Mouse (Mus musculus): ENCODE results near the gene Lims1. TPM values are rescaled to one million over a fixed set of nuclear protein-coding genes. Genes with fewer than 3 reads are reported as not detected.

The Lims1 gene
- polyA plus RNA-seq, 1 experiment, result 23.0 TPM

GRCm38 (mm10) chr10:58377592-58378197, 54.4 kb downstream of the Lims1 start:
- Histone ChIP-seq H3K36me3 (ENCODE audit: control insufficient read depth, insufficient read depth) (no peaks in the 10 kb centered on the region), H3K27me3 (ENCODE audit: control insufficient read depth, insufficient read depth, insufficient read length) (no peaks in the 10 kb centered on the region), H3ac (ENCODE audit: control insufficient read depth, insufficient read length) (no peak overlapping the region), H3K79me2 (ENCODE audit: control insufficient read depth, insufficient read depth) (peaks cover 97% of the 10 kb centered on the region), H3K4me3 (no peak overlapping the region), H3K4me2 (ENCODE audit: low read depth) (no peak overlapping the region)
- TF ChIP-seq MYOG (IDR thresholded peaks at IDR 0.05; ENCODE audit: control insufficient read depth in 1 of 3, insufficient read depth in 1 of 3, insufficient read length in 2 of 3, low read depth in 2 of 3) (no peak), USF1 (IDR thresholded peaks at IDR 0.05; ENCODE audit: low read depth) (no peak), POLR2A (IDR thresholded peaks at IDR 0.05; ENCODE audit: insufficient read length, low read depth) (no peak), TCF12 (IDR thresholded peaks at IDR 0.05; ENCODE audit: insufficient read depth, poor library complexity, severe bottlenecking) (no peak), MYOD1 (IDR thresholded peaks at IDR 0.05; ENCODE audit: control insufficient read depth in 1 of 3, insufficient read length in 2 of 3, low read depth in 2 of 3) (no peak), MAX (IDR thresholded peaks at IDR 0.05; ENCODE audit: low read depth) (no peak), CEBPB (IDR thresholded peaks at IDR 0.05; ENCODE audit: insufficient read depth, poor library complexity, severe bottlenecking) (no peak), E2F4 (IDR thresholded peaks at IDR 0.05; ENCODE audit: insufficient read depth) (no peak), POLR2AphosphoS2 (IDR thresholded peaks at IDR 0.05; ENCODE audit: insufficient read length, low read depth) (no peak), REST (IDR thresholded peaks at IDR 0.05; ENCODE audit: insufficient read depth, insufficient read length) (no peak), SRF (IDR thresholded peaks at IDR 0.05; ENCODE audit: control insufficient read depth, insufficient read length, low read depth) (no peak), TCF3 (IDR thresholded peaks at IDR 0.05; ENCODE audit: insufficient read length, low read depth) (no peak)

DNA sequence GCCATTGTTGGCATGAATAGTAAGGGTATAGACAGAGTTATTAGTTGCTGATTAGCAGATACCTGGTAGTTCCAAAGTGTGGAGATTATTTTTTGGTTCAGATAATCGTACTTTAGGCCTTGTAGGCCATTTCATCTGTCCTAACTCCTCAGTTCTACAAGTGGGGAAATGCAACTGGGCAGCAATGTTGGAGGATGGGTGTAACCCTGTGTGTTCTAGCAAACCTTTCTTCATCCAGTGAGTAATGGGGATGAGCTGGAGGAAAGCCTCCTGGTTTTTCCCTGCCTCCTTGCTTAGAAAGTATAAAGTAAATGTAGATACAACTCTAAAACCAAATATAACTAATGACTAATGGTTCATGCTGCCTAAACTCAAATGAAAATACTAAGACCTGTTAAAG, 55.1 kb downstream of the Lims1 start:
- Histone ChIP-seq H3K36me3 (ENCODE audit: control insufficient read depth, insufficient read depth) (no peaks in the 10 kb centered on the region), H3ac (ENCODE audit: control insufficient read depth, insufficient read length) (no peak overlapping the region), H3K79me2 (ENCODE audit: control insufficient read depth, insufficient read depth) (peaks cover 93% of the 10 kb centered on the region), H3K27me3 (ENCODE audit: control insufficient read depth, insufficient read depth, insufficient read length) (no peaks in the 10 kb centered on the region), H3K4me3 (no peak overlapping the region), H3K4me2 (ENCODE audit: low read depth) (peak overlapping the region; percentile 37)
- no peak for TF ChIP-seq SRF (IDR thresholded peaks at IDR 0.05; ENCODE audit: control insufficient read depth, insufficient read length, low read depth)
- TF ChIP-seq CEBPB (IDR thresholded peaks at IDR 0.05; ENCODE audit: insufficient read depth, poor library complexity, severe bottlenecking), result peak; percentile 80
- no peak for TF ChIP-seq MYOD1 (IDR thresholded peaks at IDR 0.05; ENCODE audit: control insufficient read depth in 1 of 3, insufficient read length in 2 of 3, low read depth in 2 of 3)
- no peak for TF ChIP-seq TCF12 (IDR thresholded peaks at IDR 0.05; ENCODE audit: insufficient read depth, poor library complexity, severe bottlenecking)

DNA sequence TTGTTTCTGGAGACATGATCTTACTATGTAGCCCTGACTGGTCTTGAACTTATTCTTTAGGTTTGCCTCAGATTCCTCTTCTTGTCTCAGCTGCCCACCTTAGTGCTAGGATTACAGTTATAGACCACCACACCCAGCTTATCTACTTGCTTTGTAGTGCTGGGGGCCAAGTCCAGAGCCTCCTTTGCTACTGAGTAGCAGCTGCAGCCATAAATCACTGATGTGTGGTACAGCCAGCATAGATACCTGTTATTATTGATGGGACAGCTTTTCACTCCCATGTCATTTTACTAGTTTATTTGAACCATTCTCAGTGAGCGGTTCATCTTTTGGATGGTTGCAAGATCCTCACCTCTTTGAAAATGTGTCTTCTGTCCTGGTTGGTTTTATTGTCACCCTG, 56.4 kb downstream of the Lims1 start:
- Histone ChIP-seq H3ac (ENCODE audit: control insufficient read depth, insufficient read length) (no peak overlapping the region), H3K79me2 (ENCODE audit: control insufficient read depth, insufficient read depth) (peaks cover 93% of the 10 kb centered on the region), H3K27me3 (ENCODE audit: control insufficient read depth, insufficient read depth, insufficient read length) (no peaks in the 10 kb centered on the region), H3K4me2 (ENCODE audit: low read depth) (peak overlapping the region; percentile 37), H3K36me3 (ENCODE audit: control insufficient read depth, insufficient read depth) (no peaks in the 10 kb centered on the region), H3K4me3 (no peak overlapping the region)
- TF ChIP-seq TCF3 (IDR thresholded peaks at IDR 0.05; ENCODE audit: insufficient read length, low read depth), result no peak
- no peak for TF ChIP-seq TCF12 (IDR thresholded peaks at IDR 0.05; ENCODE audit: insufficient read depth, poor library complexity, severe bottlenecking)
- peak in 2 of 3 experiments; percentile 15 to 27 for TF ChIP-seq MYOG (IDR thresholded peaks at IDR 0.05; ENCODE audit: control insufficient read depth in 1 of 3, insufficient read depth in 1 of 3, insufficient read length in 2 of 3, low read depth in 2 of 3)
- TF ChIP-seq POLR2A (IDR thresholded peaks at IDR 0.05; ENCODE audit: insufficient read length, low read depth), result no peak
- no peak for TF ChIP-seq SRF (IDR thresholded peaks at IDR 0.05; ENCODE audit: control insufficient read depth, insufficient read length, low read depth)
- TF ChIP-seq USF1 (IDR thresholded peaks at IDR 0.05; ENCODE audit: low read depth), result no peak
- TF ChIP-seq MYOD1 (IDR thresholded peaks at IDR 0.05; ENCODE audit: control insufficient read depth in 1 of 3, insufficient read length in 2 of 3, low read depth in 2 of 3), result peak; percentile 66 to 91 (median 81)
- no peak for TF ChIP-seq POLR2AphosphoS2 (IDR thresholded peaks at IDR 0.05; ENCODE audit: insufficient read length, low read depth)

DNA sequence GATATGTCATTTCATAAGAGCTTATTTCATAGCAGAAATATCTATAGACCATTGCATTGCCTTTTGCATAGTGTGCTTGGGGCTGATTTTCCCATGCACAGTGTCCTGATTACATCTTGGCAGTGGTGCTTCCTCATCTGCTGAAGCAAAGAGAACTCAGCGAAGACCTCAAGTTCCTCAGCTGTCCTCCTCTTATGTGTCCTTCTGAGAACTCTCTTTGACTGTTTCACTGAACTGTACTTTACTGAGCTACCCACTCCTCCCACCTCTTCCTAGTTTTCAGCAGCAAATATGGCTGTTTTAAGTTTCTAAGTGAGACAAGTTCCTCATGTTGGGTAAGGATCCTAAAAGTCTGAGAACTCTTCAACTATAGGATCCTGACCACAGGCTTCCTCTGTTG, 58.6 kb downstream of the Lims1 start:
- Histone ChIP-seq H3ac (ENCODE audit: control insufficient read depth, insufficient read length) (no peak overlapping the region), H3K27me3 (ENCODE audit: control insufficient read depth, insufficient read depth, insufficient read length) (no peaks in the 10 kb centered on the region), H3K4me3 (no peak overlapping the region), H3K36me3 (ENCODE audit: control insufficient read depth, insufficient read depth) (no peaks in the 10 kb centered on the region), H3K79me2 (ENCODE audit: control insufficient read depth, insufficient read depth) (peaks cover 95% of the 10 kb centered on the region), H3K4me2 (ENCODE audit: low read depth) (peak overlapping the region; percentile 70)
- TF ChIP-seq POLR2AphosphoS2 (IDR thresholded peaks at IDR 0.05; ENCODE audit: insufficient read length, low read depth), result no peak
- no peak for TF ChIP-seq SRF (IDR thresholded peaks at IDR 0.05; ENCODE audit: control insufficient read depth, insufficient read length, low read depth)
- TF ChIP-seq MYOG (IDR thresholded peaks at IDR 0.05; ENCODE audit: control insufficient read depth in 1 of 3, insufficient read depth in 1 of 3, insufficient read length in 2 of 3, low read depth in 2 of 3), result no peak
- no peak for TF ChIP-seq TCF12 (IDR thresholded peaks at IDR 0.05; ENCODE audit: insufficient read depth, poor library complexity, severe bottlenecking)
- no peak for TF ChIP-seq POLR2A (IDR thresholded peaks at IDR 0.05; ENCODE audit: insufficient read length, low read depth)
- TF ChIP-seq REST (IDR thresholded peaks at IDR 0.05; ENCODE audit: insufficient read depth, insufficient read length), result no peak
- TF ChIP-seq CEBPB (IDR thresholded peaks at IDR 0.05; ENCODE audit: insufficient read depth, poor library complexity, severe bottlenecking), result no peak
- TF ChIP-seq TCF3 (IDR thresholded peaks at IDR 0.05; ENCODE audit: insufficient read length, low read depth), result no peak
- TF ChIP-seq MYOD1 (IDR thresholded peaks at IDR 0.05; ENCODE audit: control insufficient read depth in 1 of 3, insufficient read length in 2 of 3, low read depth in 2 of 3), result no peak
- TF ChIP-seq USF1 (IDR thresholded peaks at IDR 0.05; ENCODE audit: low read depth), result no peak
- TF ChIP-seq E2F4 (IDR thresholded peaks at IDR 0.05; ENCODE audit: insufficient read depth), result no peak
- no peak for TF ChIP-seq MAX (IDR thresholded peaks at IDR 0.05; ENCODE audit: low read depth)
